Mouse (Mus musculus) v-Abl transformed pro-B cells (cell line): ENCODE results near the gene Slc34a1.

Experiments used
- in situ Hi-C, 2 experiments: fragments of 400-800 bp; cut with MboI; formaldehyde crosslinking; loops; one replicate each; pipeline ENCODE4 v1.15.1; 2025; ENCODE audit not compliant: unreplicated experiment in 2 of 2

Gene Slc34a1

GRCm38 (mm10) chr13:55403266-55403665, 5.3 kb downstream of the Slc34a1 start:
- in situ Hi-C loops = loop anchor here in 1 of 2 experiments (5.0 to 25.0 kb wide), 2 partner anchors 114 to 234 kb away; partner anchors contain the start of gene Ddx46

GRCm38 (mm10) chr13:55403935-55404852, 6.2 kb downstream of the Slc34a1 start:
- in situ Hi-C loops = loop anchor here in 1 of 2 experiments (5.0 to 25.0 kb wide), 2 partner anchors 113 to 233 kb away; partner anchors contain the start of gene Ddx46

GRCm38 (mm10) chr13:55404853-55405782, 7.1 kb downstream of the Slc34a1 start:
- in situ Hi-C loops = loop anchor here (5.0 to 25.0 kb wide), 2 partner anchors 112 to 232 kb away; partner anchors contain the start of gene Ddx46 (in 1 of the 2)

- in situ Hi-C loops = loop anchor here (5.0 to 25.0 kb wide), 2 partner anchors 111 to 231 kb away; partner anchors contain the start of gene Ddx46 (in 1 of the 2)
Measured at GRCm38 (mm10) chr13:55405783-55406390, 7.9 kb downstream of the Slc34a1 start.

- in situ Hi-C loops = loop anchor here (5.0 to 25.0 kb wide), 2 partner anchors 110 to 230 kb away; partner anchors contain the start of gene Ddx46 (in 1 of the 2)
Measured at GRCm38 (mm10) chr13:55407341-55407740, 9.4 kb downstream of the Slc34a1 start.

- in situ Hi-C loops = loop anchor here (5.0 to 25.0 kb wide), 2 partner anchors 109 to 229 kb away; partner anchors contain the start of gene Ddx46 (in 1 of the 2)
Measured at GRCm38 (mm10) chr13:55408546-55409120, 10.6 kb downstream of the Slc34a1 start.

- in situ Hi-C loops = loop anchor here in 1 of 2 experiments (25.0 kb wide), 1 partner anchor 225 kb away; the partner anchor contains the start of gene Ddx46
Measured at GRCm38 (mm10) chr13:55411826-55412225, 13.8 kb downstream of the Slc34a1 start.

GRCm38 (mm10) chr13:55412643-55413307, 14.8 kb downstream of the Slc34a1 start:
- in situ Hi-C loops = loop anchor here in 1 of 2 experiments (25.0 kb wide), 1 partner anchor 225 kb away; the partner anchor contains the start of gene Ddx46

- in situ Hi-C loops = loop anchor here in 1 of 2 experiments (25.0 kb wide), 1 partner anchor 224 kb away; the partner anchor contains the start of gene Ddx46
Measured at GRCm38 (mm10) chr13:55413333-55413732, 15.3 kb downstream of the Slc34a1 start.

GRCm38 (mm10) chr13:55414743-55415380, 16.9 kb downstream of the Slc34a1 start, which contains the start of gene Pfn3:
Gene Pfn3 (minus strand): TSS chr13:55415232.
- in situ Hi-C loops = loop anchor here in 1 of 2 experiments (25.0 kb wide), 1 partner anchor 222 kb away; the partner anchor contains the start of gene Ddx46

- in situ Hi-C loops = loop anchor here in 1 of 2 experiments (25.0 kb wide), 1 partner anchor 219 kb away; the partner anchor contains the start of gene Ddx46
Measured at GRCm38 (mm10) chr13:55418004-55418403, 20.0 kb downstream of the Slc34a1 start.

- in situ Hi-C loops = loop anchor here in 1 of 2 experiments (25.0 kb wide), 1 partner anchor 218 kb away; the partner anchor contains the start of gene Ddx46
Measured at GRCm38 (mm10) chr13:55419142-55419541, 21.2 kb downstream of the Slc34a1 start.

GRCm38 (mm10) chr13:55420018-55420932, 22.3 kb downstream of the Slc34a1 start:
- in situ Hi-C loops = loop anchor here in 1 of 2 experiments (5.0 to 25.0 kb wide), 2 partner anchors 47 to 217 kb away; partner anchors contain the start of gene Ddx46

- in situ Hi-C loops = loop anchor here in 1 of 2 experiments (5.0 to 25.0 kb wide), 2 partner anchors 46 to 216 kb away; partner anchors contain the start of gene Ddx46
Measured at GRCm38 (mm10) chr13:55420933-55421800, 23.2 kb downstream of the Slc34a1 start.

GRCm38 (mm10) chr13:55426613-55427012, 28.6 kb downstream of the Slc34a1 start, which contains the start of gene F12:
Gene F12 (minus strand): TSS chr13:55426793.
- in situ Hi-C loops = loop anchor here in 1 of 2 experiments (5.0 kb wide), 1 partner anchor 41 kb away; no protein-coding TSS in a partner anchor
